Mouse (Mus musculus): Measurements from ENCODE around the gene Nolc1. TPM values are rescaled to one million over a fixed set of nuclear protein-coding genes. Genes with fewer than 3 reads are reported as not detected.
"Not testable (repeated sequence)": the region's sequence is repeated elsewhere in the genome, so short reads cannot be mapped to it uniquely, and the experiment has no call there.

The Nolc1 gene
- polyA plus RNA-seq, 1 experiment: 38.9 TPM

DNA sequence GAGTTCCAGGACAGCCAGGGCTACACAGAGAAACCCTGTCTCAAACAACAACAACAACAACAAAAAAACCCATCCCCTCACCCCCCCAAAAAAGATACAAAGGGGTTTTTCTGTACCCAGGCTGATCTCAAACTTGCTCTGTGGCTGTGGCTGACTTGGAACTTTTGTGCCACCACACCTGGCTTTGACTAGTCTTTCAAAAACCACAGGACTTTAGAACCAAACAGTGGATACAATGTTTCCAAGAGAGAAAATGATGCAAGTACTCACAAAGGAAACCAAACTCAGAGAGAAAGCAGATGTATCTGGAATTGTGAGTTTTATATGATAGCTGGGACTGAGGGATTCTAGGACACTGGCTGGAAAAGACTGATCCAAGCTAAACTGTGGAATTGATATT is 49.0 kb downstream of the Nolc1 start:
- DNase-seq: no peak
- no peak overlapping the region for H3K4me3 ChIP-seq (replicated peaks; ENCODE audit: insufficient read depth, low read depth, low read length)
- TF ChIP-seq CTCF (IDR thresholded peaks at IDR 0.05; ENCODE audit: borderline replicate concordance, insufficient read depth, low read depth, low read length) (no peak), POLR2A (IDR thresholded peaks at IDR 0.05; ENCODE audit: borderline replicate concordance, insufficient read depth, low read length) (no peak)
- no peaks in the 10 kb centered on the region for H3K27me3 ChIP-seq (ENCODE audit: control insufficient read depth, insufficient read depth, low read length)
- H3K27ac ChIP-seq (ENCODE audit: insufficient read depth, low read length): no peak overlapping the region
- no peaks in the 10 kb centered on the region for H3K4me1 ChIP-seq (ENCODE audit: control insufficient read depth, insufficient read depth, low read length)

DNA sequence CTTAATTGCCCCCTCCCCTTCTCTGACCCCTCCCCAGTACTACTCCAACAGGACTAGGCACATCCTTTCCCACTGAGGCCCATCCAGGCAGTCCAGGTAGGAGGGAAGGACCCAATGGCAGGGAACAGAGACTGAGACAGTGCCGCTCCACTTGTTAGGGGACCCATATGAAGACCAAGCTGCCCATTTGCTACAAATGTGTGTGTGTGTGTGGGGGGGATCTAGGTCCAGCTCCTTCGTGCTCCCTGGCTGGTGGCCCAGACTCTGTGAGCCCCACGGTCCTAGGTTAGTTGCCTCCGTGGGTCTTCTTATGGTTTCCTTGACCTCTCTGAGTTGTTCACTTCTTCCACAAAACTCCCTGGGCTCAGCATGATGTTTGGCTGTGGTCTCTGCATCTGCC is 50.6 kb downstream of the Nolc1 start:
- DNase-seq: no peak
- no peak for TF ChIP-seq POLR2A (IDR thresholded peaks at IDR 0.05; ENCODE audit: borderline replicate concordance, insufficient read depth, low read length)
- TF ChIP-seq CTCF (IDR thresholded peaks at IDR 0.05; ENCODE audit: borderline replicate concordance, insufficient read depth, low read depth, low read length): no peak
- WGBS: 56% methylated on average over 4 of the region's 4 CpGs
- Histone ChIP-seq H3K27ac (ENCODE audit: insufficient read depth, low read length) (no peak overlapping the region), H3K4me1 (ENCODE audit: control insufficient read depth, insufficient read depth, low read length) (no peaks in the 10 kb centered on the region), H3K4me3 (replicated peaks; ENCODE audit: insufficient read depth, low read depth, low read length) (no peak overlapping the region), H3K27me3 (ENCODE audit: control insufficient read depth, insufficient read depth, low read length) (no peaks in the 10 kb centered on the region)

DNA sequence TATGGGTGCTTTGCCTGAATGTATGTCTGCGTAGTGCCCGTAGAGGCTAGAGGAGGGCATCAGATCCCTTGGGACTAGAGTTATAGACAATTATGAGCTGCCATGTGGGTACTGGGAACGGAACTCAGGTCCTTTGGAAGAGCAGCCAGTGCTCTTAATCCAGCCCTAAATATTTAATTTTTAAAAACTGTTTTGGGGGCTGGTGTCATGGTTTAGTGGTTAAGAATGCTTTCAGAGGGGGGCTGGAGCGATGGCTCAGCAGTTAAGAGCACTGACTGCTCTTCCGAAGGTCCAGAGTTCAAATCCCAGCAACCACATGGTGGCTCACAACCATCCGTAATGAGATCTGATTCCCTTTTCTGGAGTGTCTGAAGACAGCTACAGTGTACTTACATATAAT is 54.1 kb downstream of the Nolc1 start:
- H3K27ac ChIP-seq (ENCODE audit: insufficient read depth, low read length); H3K27me3 ChIP-seq (ENCODE audit: control insufficient read depth, insufficient read depth, low read length); DNase-seq; H3K4me1 ChIP-seq (ENCODE audit: control insufficient read depth, insufficient read depth, low read length); H3K4me3 ChIP-seq (replicated peaks; ENCODE audit: insufficient read depth, low read depth, low read length): not testable (repeated sequence)
- 72% methylated on average over 6 of the region's 6 CpGs for WGBS

DNA sequence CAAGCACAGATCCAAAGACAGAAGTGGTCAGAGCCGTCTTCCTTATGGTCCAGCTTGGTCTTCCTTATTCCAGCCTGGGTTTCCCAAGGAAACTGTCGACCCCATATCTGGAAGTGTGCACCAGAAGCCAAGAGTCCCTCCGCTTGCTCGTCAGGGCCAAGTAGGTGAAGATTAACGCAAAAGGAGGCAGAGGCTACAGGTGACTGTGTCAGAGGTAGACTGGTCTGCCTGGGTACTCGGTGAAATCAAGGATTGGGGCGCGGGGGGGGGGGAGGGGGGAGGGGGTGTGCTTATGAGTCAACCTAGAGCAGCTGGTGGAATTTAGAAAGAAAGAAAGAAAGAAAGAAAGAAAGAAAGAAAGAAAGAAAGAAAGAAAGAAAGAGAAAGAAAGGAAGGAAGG is 55.6 kb downstream of the Nolc1 start:
- DNase-seq: no peak
- Histone ChIP-seq H3K4me1 (ENCODE audit: control insufficient read depth, insufficient read depth, low read length) (no peaks in the 10 kb centered on the region), H3K27me3 (ENCODE audit: control insufficient read depth, insufficient read depth, low read length) (peaks cover 1% of the 10 kb centered on the region; the same call in 1 of the 2 replicates), H3K4me3 (replicated peaks; ENCODE audit: insufficient read depth, low read depth, low read length) (no peak overlapping the region), H3K27ac (ENCODE audit: insufficient read depth, low read length) (no peak overlapping the region)
- WGBS: 8% methylated on average over 8 of the region's 8 CpGs
- TF ChIP-seq POLR2A (IDR thresholded peaks at IDR 0.05; ENCODE audit: borderline replicate concordance, insufficient read depth, low read length) (no peak), CTCF (IDR thresholded peaks at IDR 0.05; ENCODE audit: borderline replicate concordance, insufficient read depth, low read depth, low read length) (no peak)

DNA sequence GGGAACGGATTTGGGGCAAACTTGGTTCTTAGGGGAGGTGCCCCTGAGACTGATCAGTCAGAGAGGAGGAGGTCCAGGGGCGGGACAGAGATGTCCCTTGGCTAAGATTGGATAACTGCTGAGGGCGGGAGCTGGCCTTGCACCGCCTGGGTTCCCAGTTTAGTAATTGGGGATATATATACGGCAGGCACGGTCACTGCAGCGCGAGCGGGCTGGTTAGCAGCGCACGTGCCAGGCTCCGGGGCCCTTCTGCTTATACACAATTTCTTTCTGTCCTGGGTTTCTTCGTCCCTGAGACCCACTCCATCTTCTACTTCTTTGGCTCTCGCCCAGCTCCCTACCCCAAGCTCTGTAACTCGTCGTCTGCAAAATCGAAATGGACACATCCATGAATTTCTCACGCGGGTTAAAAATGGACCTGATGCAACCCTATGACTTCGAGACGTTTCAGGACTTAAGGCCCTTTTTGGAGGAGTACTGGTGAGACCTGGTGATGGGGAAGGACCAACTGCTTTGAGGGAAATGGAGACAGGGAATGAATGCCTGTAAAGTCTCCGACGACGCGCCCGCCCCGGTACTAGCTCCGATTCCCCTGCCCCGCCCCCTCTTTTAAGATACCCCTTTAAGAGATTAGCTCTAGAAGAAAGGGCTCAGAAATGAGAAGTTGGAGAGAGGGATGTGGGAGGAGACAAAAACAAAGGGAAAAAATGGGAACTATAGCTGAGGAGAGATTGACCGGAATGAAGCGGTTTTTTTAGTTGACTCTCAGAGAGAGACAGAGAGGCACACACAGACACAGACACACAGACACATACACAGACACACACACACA is 56.2 kb downstream of the Nolc1 start, which contains the start of gene Elovl3:
Gene Elovl3, plus strand, starts transcription at position 204 of the 832 bp plus-strand sequence.
- TF ChIP-seq POLR2A (IDR thresholded peaks at IDR 0.05; ENCODE audit: borderline replicate concordance, insufficient read depth, low read length) (no peak), CTCF (IDR thresholded peaks at IDR 0.05; ENCODE audit: borderline replicate concordance, insufficient read depth, low read depth, low read length) (no peak)
- WGBS: 4% methylated on average over 31 of the region's 31 CpGs
- no peak for DNase-seq
- Histone ChIP-seq H3K4me3 (replicated peaks; ENCODE audit: insufficient read depth, low read depth, low read length) (no peak within 1 kb of the TSS), H3K27me3 (ENCODE audit: control insufficient read depth, insufficient read depth, low read length) (peaks cover 1% of the 10 kb centered on the region; the same call in 1 of the 2 replicates), H3K27ac (ENCODE audit: insufficient read depth, low read length) (no peak within 1 kb of the TSS), H3K4me1 (ENCODE audit: control insufficient read depth, insufficient read depth, low read length) (peaks cover 4% of the 10 kb centered on the region; the same call in 1 of the 2 replicates)

DNA sequence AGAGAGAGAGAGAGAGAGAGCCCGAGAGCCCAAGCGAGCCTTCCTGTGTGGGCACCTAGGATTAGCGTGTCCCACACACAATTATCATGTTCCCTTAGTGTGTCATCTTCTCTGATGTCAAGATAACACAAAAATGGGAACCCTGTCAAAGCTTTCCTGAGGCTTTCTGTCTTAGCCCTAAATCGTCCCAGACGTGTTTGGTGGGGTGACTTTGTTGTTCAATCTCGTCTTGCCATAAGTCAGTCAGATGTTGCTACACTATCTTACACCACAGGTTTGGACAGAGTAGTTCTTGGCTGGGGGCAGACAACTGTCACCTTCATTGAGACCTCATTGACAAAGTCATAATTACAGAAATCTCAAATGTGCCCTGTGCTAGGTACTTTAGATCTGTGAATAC is 56.9 kb downstream of the Nolc1 start:
- no peak overlapping the region for H3K4me3 ChIP-seq (replicated peaks; ENCODE audit: insufficient read depth, low read depth, low read length)
- H3K27me3 ChIP-seq (ENCODE audit: control insufficient read depth, insufficient read depth, low read length): peaks cover 1% of the 10 kb centered on the region; the same call in 1 of the 2 replicates
- peaks cover 4% of the 10 kb centered on the region; the same call in 1 of the 2 replicates for H3K4me1 ChIP-seq (ENCODE audit: control insufficient read depth, insufficient read depth, low read length)
- no peak overlapping the region for H3K27ac ChIP-seq (ENCODE audit: insufficient read depth, low read length)
- no peak for TF ChIP-seq POLR2A (IDR thresholded peaks at IDR 0.05; ENCODE audit: borderline replicate concordance, insufficient read depth, low read length)
- no peak for TF ChIP-seq CTCF (IDR thresholded peaks at IDR 0.05; ENCODE audit: borderline replicate concordance, insufficient read depth, low read depth, low read length)
- DNase-seq: no peak
- 54% methylated on average over 6 of the region's 6 CpGs for WGBS

Other genes with a start within 250 kb of the Nolc1 start
- 17.7 and 18.2 TPM in 2 replicates for gene Armh3, start 77.4 kb upstream of the Nolc1 start, polyA plus RNA-seq (2012; rRNA removed)
- gene Hps6, start 72.4 kb upstream of the Nolc1 start, polyA plus RNA-seq (2012; rRNA removed): 7.2 and 8.4 TPM in 2 replicates
- gene Pprc1, start 31.0 kb upstream of the Nolc1 start, polyA plus RNA-seq (2012; rRNA removed): 16.9 and 18.1 TPM in 2 replicates
- 159 and 169 TPM in 2 replicates for gene Ldb1, start 30.6 kb upstream of the Nolc1 start, polyA plus RNA-seq (2012; rRNA removed)
- not detected in 2 replicates for gene Elovl3, start 56.0 kb downstream of the Nolc1 start, polyA plus RNA-seq (2012; rRNA removed)
- 0.14 and 0.31 TPM in 2 replicates for gene Pitx3, start 72.5 kb downstream of the Nolc1 start, polyA plus RNA-seq (2012; rRNA removed)
- 85.3 and 91.0 TPM in 2 replicates for gene Gbf1, start 76.6 kb downstream of the Nolc1 start, polyA plus RNA-seq (2012; rRNA removed)
- gene Nfkb2, start 228.5 kb downstream of the Nolc1 start, polyA plus RNA-seq (2012; rRNA removed): 4.2 TPM in 2 replicates